Comparison of ENCODE assay signal across 8 mouse cellular contexts in genomic region chr4:32536870-32537508, GRCm38 (mm10).
A peak's percentile ranks its signal among the peaks of the same experiment; 100 is the strongest.
DNase-seq lines count a peak whose midpoint lies in the region; ATAC-seq lines count a peak whose summit lies in the region.
"Had no signal": no experiment of that assay in that cellular context is flagged by ENCODE, and none has a peak within 500 bp of the region (broad histone marks: within the 10 kb centered on the region; RNA-seq: fewer than 3 reads in every experiment).

No protein-coding gene starts in this region.

- H3K4me3 ChIP-seq in forebrain, embryonic 11.5 days (ENCODE audit: low read depth, low read length): no peak overlapping the region
- H3K4me3 ChIP-seq in limb, embryonic 13.5 days: no peak overlapping the region

- H3K4me2 ChIP-seq in forebrain, embryonic 11.5 days (ENCODE audit: low read depth, low read length, severe bottlenecking): no peak overlapping the region
- no peak overlapping the region for H3K4me2 ChIP-seq in limb, embryonic 13.5 days (replicated peaks)
- H3K4me2 ChIP-seq: lung, embryonic 14.5 days had no signal

- H3K27me3 ChIP-seq in forebrain, embryonic 11.5 days (ENCODE audit: control insufficient read depth, insufficient read depth, low read length): no peaks in the 10 kb centered on the region
- H3K27me3 ChIP-seq in limb, embryonic 13.5 days: no peaks in the 10 kb centered on the region

- peak; percentile 25; the same call in 1 of the 2 replicates for ATAC-seq in forebrain, embryonic 11.5 days (replicated peaks; ENCODE audit: low FRiP score)
- no peak for ATAC-seq in limb, embryonic 13.5 days (ENCODE audit: low FRiP score, low read depth)

- no peaks in the 10 kb centered on the region for H3K36me3 ChIP-seq in forebrain, embryonic 11.5 days (ENCODE audit: control insufficient read depth, insufficient read depth, low read length)
- H3K36me3 ChIP-seq in limb, embryonic 13.5 days: no peaks in the 10 kb centered on the region

- H3K27ac ChIP-seq in forebrain, embryonic 11.5 days (ENCODE audit: low read depth, low read length): no peak overlapping the region
- peak overlapping the region; percentile 39; the same call in 1 of the 2 replicates for H3K27ac ChIP-seq in limb, embryonic 13.5 days

- DNase-seq in left cerebral cortex, postnatal 4 days: peak; percentile 21
- no peak for DNase-seq in left cerebral cortex, adult 8-10 months (ENCODE audit: low spot score in 2 of 2)
- DNase-seq in cerebellum, adult 8-10 months: peak; percentile 55
- DNase-seq in forebrain, embryonic 11.5 days (ENCODE audit: low spot score): no peak
- no peak for DNase-seq in T-cell, adult 2 months (ENCODE audit: low spot score)
- no peak for DNase-seq in right cerebral cortex, postnatal 4 days
- DNase-seq: lung, embryonic 14.5 days had no signal

- H3K9me3 ChIP-seq in forebrain, embryonic 11.5 days (ENCODE audit: control insufficient read depth, low read length): no peaks in the 10 kb centered on the region
- no peaks in the 10 kb centered on the region for H3K9me3 ChIP-seq in limb, embryonic 13.5 days

- H3K9ac ChIP-seq in forebrain, embryonic 11.5 days (ENCODE audit: low read length): no peak overlapping the region
- no peak overlapping the region for H3K9ac ChIP-seq in limb, embryonic 13.5 days
- H3K9ac ChIP-seq: lung, embryonic 14.5 days had no signal

- H3K4me1 ChIP-seq in forebrain, embryonic 11.5 days (replicated peaks; ENCODE audit: control insufficient read depth, insufficient read depth, low read length): peaks cover 2% of the 10 kb centered on the region; the same call in 1 of the 2 replicates
- H3K4me1 ChIP-seq in limb, embryonic 13.5 days: peaks cover 48% of the 10 kb centered on the region

- 73% methylated on average over 8 of the region's 8 CpGs for WGBS in forebrain, embryonic 11.5 days
- 29% methylated on average over 8 of the region's 8 CpGs for WGBS in limb, embryonic 13.5 days

- intact Hi-C loops in left cerebral cortex, postnatal 4 days (cut with DNase I): loop anchor here (10.0 kb wide), 2 partner anchors 102 to 292 kb away; no protein-coding TSS in a partner anchor

Comparison
In these comparisons a context has a peak if more than half of its experiments do, and no peak if none do; other contexts are left out.
1. DNase-seq: peak in left cerebral cortex, postnatal 4 days (single experiment) and cerebellum, adult 8-10 months (single experiment); none in left cerebral cortex, adult 8-10 months (0 of 2), forebrain, embryonic 11.5 days (single experiment), T-cell, adult 2 months (single experiment) and right cerebral cortex, postnatal 4 days (single experiment).